Mouse (Mus musculus): ENCODE data around the gene Wipf3.

- TF ChIP-seq CTCF (conservative IDR thresholded peaks at IDR 0.05; ENCODE audit: insufficient read depth, insufficient read length, low read depth, low read length) (no peak), POLR2A (IDR thresholded peaks at IDR 0.05; ENCODE audit: low read depth, low read length) (no peak)
These were observed 66.8 kb downstream of the Wipf3 start for GRCm38 (mm10) chr6:54496214-54496613.
